Mouse (Mus musculus) lung, adult 2 months (tissue): ENCODE measurements around the gene Mphosph10. TPM values are rescaled to one million over a fixed set of nuclear protein-coding genes. Genes with fewer than 3 reads are reported as not detected.

ENCODE experiments used
- DNase-seq: peaks from one replicate; pipeline ENCODE4 v3.0.0; 2022
- H3K4me1 ChIP-seq: fragments of 200-500 bp; 2 replicates; pipeline ENCODE4 v1.6.1; 2011; ENCODE audit warnings: low read length; ENCODE audit not compliant: control insufficient read depth, insufficient read depth
- H3K4me3 ChIP-seq: fragments of 200-500 bp; replicated peaks from 2 replicates; pipeline ENCODE3; 2011; ENCODE audit warnings: low read depth, mild to moderate bottlenecking, control low read depth, low read length; ENCODE audit errors: extremely low read depth
- CTCF ChIP-seq: fragments of 200-500 bp; IDR thresholded peaks from 2 replicates; pipeline ENCODE4 v1.5.1; 2011; ENCODE audit warnings: mild to moderate bottlenecking, low read length, control low read depth; ENCODE audit not compliant: insufficient read depth
- POLR2A ChIP-seq: fragments of 200-500 bp; IDR thresholded peaks from 2 replicates; pipeline ENCODE4 v1.6.1; 2011; ENCODE audit warnings: low read depth, mild to moderate bottlenecking, control low read depth, low read length, borderline replicate concordance; ENCODE audit errors: extremely low read depth
- WGBS: fragments of 180-500 bp; shearing (Covaris S2); methylation state at CpG from one replicate; pipeline ENCODE4 v1.1.7; 2018; 5-methylcytosine and 5-hydroxymethylcytosine counted together
- polyA plus RNA-seq: library from polyadenylated mRNA; depleted of rRNA; stranded (reverse); fragments of >200 nt; gene quantifications from 2 replicates; pipeline ENCODE4 v1.2.3, GENCODE M21; 2012; rRNA removed

Gene Mphosph10
- polyA plus RNA-seq, 1 experiment, result 1.3 TPM

GRCm38 (mm10) chr7:64356661-64357060, 35.4 kb downstream of the Mphosph10 start:
- DNase-seq, result no peak
- 89% methylated on average over 5 of the region's 5 CpGs for WGBS
- TF ChIP-seq CTCF (no peak), POLR2A (no peak)
- Histone ChIP-seq H3K4me1 (peaks cover 11% of the 10 kb centered on the region), H3K4me3 (no peak overlapping the region)

- TF ChIP-seq POLR2A (no peak), CTCF (no peak)
- 68% methylated on average over 14 of the region's 14 CpGs for WGBS
- no peak for DNase-seq
- Histone ChIP-seq H3K4me1 (peaks cover 11% of the 10 kb centered on the region), H3K4me3 (no peak overlapping the region)
Observed at GRCm38 (mm10) chr7:64354206-64354605, 37.9 kb downstream of the Mphosph10 start.

DNA sequence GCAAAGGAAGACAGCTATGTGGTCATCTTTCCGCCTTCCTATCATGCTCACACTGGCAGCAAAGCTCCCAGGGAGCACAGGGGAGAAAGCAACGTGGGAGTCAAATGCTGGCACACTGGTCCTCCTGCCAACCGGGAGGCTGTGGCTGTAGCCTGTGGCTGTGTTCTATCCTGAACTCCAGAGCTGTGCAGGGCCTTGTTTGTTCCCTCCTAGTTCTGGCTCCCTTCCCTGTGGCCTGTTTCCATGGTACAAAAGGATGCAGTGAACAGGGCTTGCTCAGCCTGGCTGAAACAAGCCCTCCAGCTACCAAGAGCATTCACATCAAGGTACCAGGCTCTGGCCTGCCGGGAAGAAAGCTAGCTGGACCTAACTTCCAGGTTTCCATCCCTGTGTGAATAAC, 41.0 kb downstream of the Mphosph10 start:
- DNase-seq, result no peak
- WGBS, result 79% methylated on average over 4 of the region's 4 CpGs

DNA sequence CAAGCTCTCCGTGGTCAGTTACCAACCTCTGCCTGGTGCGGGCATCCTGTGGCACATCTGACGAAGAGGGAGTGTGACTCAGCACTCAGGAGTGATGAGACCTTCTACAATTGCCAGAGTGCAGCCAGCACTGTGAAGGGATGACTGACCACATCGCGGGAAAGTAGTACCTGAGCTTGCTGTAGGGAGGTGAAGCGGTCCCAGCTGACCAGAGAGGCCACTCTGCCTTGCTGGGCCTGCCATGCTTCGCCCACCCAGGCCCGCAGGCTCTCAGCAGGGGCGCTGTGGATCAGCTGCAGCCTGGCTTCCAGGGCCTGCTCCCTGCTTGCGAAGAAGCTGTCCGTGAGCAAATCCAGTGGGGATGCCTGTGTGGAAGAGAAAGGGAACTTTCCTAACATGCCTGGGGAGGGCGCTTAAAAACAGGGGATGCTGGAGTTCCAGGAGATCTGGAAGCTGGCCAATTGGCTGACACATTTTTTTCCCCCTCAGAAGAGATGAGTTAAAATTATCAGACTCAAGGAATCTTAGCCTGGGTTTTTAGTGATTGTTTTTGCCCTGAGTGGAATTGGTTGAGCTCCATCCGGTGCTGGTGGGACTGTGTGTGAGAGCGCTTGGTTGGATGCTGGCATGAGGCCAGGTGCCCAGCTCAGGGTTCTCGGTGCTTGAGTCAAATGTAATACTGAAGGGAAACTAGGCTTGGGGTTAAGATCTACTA, 42.8 kb downstream of the Mphosph10 start:
- DNase-seq, result no peak
- WGBS, result 80% methylated on average over 15 of the region's 15 CpGs
- Histone ChIP-seq H3K4me3 (no peak overlapping the region), H3K4me1 (no peaks in the 10 kb centered on the region)
- TF ChIP-seq POLR2A (no peak), CTCF (no peak)

More for the DNA sequence above, 41.0 kb downstream of the Mphosph10 start:
- TF ChIP-seq CTCF, result no peak
- TF ChIP-seq POLR2A, result no peak
- no peaks in the 10 kb centered on the region; the same call in 1 of the 2 replicates for H3K4me1 ChIP-seq
- H3K4me3 ChIP-seq, result no peak overlapping the region

GRCm38 (mm10) chr7:64347813-64348212, 44.3 kb downstream of the Mphosph10 start:
- TF ChIP-seq POLR2A, result no peak

DNA sequence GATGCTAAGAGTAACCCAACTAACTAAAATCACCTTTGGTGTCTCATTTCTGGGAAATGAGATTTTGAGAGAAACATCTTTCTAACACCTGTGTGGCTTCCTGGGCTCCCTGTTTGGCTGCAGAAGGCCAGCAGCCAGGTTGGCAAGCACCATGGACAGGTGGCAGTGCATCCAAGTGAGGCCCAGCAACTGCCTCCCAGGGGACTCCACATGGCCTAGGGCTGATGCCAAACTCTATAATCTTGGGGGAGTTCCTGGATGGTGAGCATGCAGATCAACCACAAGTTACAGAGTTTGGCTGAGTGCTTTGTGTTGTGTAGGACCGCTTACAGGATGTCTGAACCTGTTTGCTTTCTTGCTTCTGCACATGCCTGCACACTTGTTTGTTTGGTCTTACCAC, 59.4 kb downstream of the Mphosph10 start:
- H3K4me1 ChIP-seq, result no peaks in the 10 kb centered on the region; the same call in 1 of the 2 replicates
- no peak overlapping the region for H3K4me3 ChIP-seq
- TF ChIP-seq CTCF, result no peak
- no peak for TF ChIP-seq POLR2A
- 87% methylated on average over 1 of the region's 1 CpGs for WGBS
- no peak for DNase-seq

More at GRCm38 (mm10) chr7:64347813-64348212, 44.3 kb downstream of the Mphosph10 start:
- H3K4me3 ChIP-seq, result no peak overlapping the region
- DNase-seq, result no peak
- 88% methylated on average over 1 of the region's 1 CpGs for WGBS
- no peaks in the 10 kb centered on the region for H3K4me1 ChIP-seq

DNA sequence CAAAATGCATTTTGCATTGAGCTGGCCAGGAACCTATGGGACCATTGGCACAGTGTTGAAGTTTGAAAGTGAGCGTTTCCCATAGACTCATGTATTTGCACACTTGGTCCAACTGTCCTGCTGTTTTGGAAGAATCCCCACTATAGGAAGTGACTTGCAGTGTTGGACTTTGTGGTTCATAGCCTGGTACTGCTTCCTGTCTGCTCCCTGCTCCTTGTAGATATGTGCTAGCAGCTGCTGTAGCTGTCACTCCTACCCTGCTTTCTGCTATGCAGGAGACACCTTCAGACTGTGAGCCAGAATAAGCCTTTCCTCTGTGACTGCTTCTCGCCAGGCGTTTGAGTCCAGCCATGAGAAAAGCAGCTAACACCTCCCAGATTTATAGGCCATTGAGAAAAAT, 60.8 kb downstream of the Mphosph10 start:
- TF ChIP-seq POLR2A (no peak), CTCF (no peak)

DNA sequence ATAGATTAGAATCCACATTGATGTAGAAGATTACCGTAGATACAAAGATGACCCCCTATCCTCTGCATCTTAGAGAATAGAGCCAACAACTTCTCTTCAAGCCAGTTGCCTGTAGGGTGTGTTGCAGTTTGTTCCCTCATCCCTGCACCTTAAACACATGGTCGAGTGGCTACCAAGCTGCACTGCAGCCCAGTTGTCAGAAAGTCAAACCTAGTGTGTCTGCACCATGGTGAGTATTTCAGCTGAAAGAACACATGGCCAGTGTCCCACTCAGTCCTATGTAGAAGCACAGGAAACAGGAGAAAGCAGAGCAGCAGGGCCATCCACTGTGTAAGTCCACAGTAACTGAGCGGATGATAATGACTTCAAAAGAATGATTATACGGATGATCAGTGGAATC, 64.6 kb downstream of the Mphosph10 start:
- TF ChIP-seq CTCF (no peak), POLR2A (no peak)
- DNase-seq, result no peak
- Histone ChIP-seq H3K4me1 (no peaks in the 10 kb centered on the region; the same call in 1 of the 2 replicates), H3K4me3 (no peak overlapping the region)
- WGBS, result 89% methylated on average over 4 of the region's 4 CpGs

More for the DNA sequence above, 60.8 kb downstream of the Mphosph10 start:
- WGBS, result 90% methylated on average over 3 of the region's 3 CpGs
- no peak for DNase-seq
- H3K4me1 ChIP-seq, result no peaks in the 10 kb centered on the region; the same call in 1 of the 2 replicates
- no peak overlapping the region for H3K4me3 ChIP-seq

- Histone ChIP-seq H3K4me1 (no peaks in the 10 kb centered on the region; the same call in 1 of the 2 replicates), H3K4me3 (no peak overlapping the region)
- DNase-seq, result peak; percentile 86
- TF ChIP-seq POLR2A, result no peak
- peak; percentile 89 for TF ChIP-seq CTCF
- 7% methylated on average over 1 of the region's 1 CpGs for WGBS
Observed at GRCm38 (mm10) chr7:64326892-64327291, 65.2 kb downstream of the Mphosph10 start.

Other genes starting within 250 kb of the Mphosph10 start
- 0.22 and 0.41 TPM in 2 replicates for gene Trpm1, start 238.4 kb downstream of the Mphosph10 start, polyA plus RNA-seq
- 10.9 and 13.9 TPM in 2 replicates for gene Mtmr10, start 104.6 kb downstream of the Mphosph10 start, polyA plus RNA-seq
- gene Fan1, start 18.2 kb downstream of the Mphosph10 start, polyA plus RNA-seq, result 2.7 and 3.8 TPM in 2 replicates
- gene Mcee, start 339 bp upstream of the Mphosph10 start, polyA plus RNA-seq, result 21.0 and 21.1 TPM in 2 replicates
- 1.3 and 1.8 TPM in 2 replicates for gene Apba2, start 109.4 kb upstream of the Mphosph10 start, polyA plus RNA-seq